Mouse (Mus musculus) liver, postnatal 0 days (tissue): ENCODE results near the gene Gid8.

ENCODE experiments used
- CTCF ChIP-seq: sonication (generic); IDR thresholded peaks from 2 replicates; pipeline ENCODE4 v1.5.1; 2016; ENCODE audit warnings: antibody characterized with exemption, low read depth
- EP300 ChIP-seq: IDR thresholded peaks from 2 replicates; pipeline ENCODE4 v1.6.1; 2016; ENCODE audit warnings: antibody characterized with exemption, low read depth, mild to moderate bottlenecking

GRCm38 (mm10) chr2:180692630-180693029 is 17.3 kb upstream of the Gid8 start:
- no peak for TF ChIP-seq CTCF
- TF ChIP-seq EP300, result no peak
